Mouse (Mus musculus): ENCODE results near the gene H2-T24. TPM values are rescaled to one million over a fixed set of nuclear protein-coding genes. Genes with fewer than 3 reads are reported as not detected.

Gene H2-T24
- polyA plus RNA-seq, 1 experiment, result 56.0 TPM

DNA sequence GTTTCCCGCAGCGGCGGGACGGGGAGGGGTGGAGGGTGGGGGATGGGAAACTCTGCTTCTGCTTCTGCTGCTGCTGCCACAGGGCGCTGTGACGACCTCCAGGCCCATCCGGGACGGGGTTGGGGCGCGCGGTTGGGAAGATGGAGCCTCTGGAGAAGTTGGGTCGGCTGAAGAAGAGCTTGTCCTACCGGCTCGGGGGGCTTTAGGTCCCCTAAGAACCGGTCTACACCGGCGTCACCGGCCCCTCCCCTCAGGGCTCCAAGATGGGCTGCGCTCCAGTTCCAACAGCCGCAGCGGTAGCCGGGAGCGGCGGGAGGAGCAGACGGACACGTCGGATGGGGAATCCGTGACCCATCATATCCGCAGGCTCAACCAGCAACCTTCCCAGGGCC is 40.0 kb downstream of the H2-T24 start:
- no peak for TF ChIP-seq CTCF (IDR thresholded peaks at IDR 0.05; ENCODE audit: low read depth, low read length)
- no peak for TF ChIP-seq POLR2A (IDR thresholded peaks at IDR 0.05; ENCODE audit: borderline replicate concordance, low read depth, low read length)
- Histone ChIP-seq H3K4me1 (ENCODE audit: control insufficient read depth, insufficient read depth, low read length) (peaks cover 4% of the 10 kb centered on the region), H3K4me3 (ENCODE audit: insufficient read depth, low read length) (peak overlapping the region; percentile 67), H3K27ac (ENCODE audit: insufficient read depth, low read depth, low read length) (peak overlapping the region; percentile 67)

DNA sequence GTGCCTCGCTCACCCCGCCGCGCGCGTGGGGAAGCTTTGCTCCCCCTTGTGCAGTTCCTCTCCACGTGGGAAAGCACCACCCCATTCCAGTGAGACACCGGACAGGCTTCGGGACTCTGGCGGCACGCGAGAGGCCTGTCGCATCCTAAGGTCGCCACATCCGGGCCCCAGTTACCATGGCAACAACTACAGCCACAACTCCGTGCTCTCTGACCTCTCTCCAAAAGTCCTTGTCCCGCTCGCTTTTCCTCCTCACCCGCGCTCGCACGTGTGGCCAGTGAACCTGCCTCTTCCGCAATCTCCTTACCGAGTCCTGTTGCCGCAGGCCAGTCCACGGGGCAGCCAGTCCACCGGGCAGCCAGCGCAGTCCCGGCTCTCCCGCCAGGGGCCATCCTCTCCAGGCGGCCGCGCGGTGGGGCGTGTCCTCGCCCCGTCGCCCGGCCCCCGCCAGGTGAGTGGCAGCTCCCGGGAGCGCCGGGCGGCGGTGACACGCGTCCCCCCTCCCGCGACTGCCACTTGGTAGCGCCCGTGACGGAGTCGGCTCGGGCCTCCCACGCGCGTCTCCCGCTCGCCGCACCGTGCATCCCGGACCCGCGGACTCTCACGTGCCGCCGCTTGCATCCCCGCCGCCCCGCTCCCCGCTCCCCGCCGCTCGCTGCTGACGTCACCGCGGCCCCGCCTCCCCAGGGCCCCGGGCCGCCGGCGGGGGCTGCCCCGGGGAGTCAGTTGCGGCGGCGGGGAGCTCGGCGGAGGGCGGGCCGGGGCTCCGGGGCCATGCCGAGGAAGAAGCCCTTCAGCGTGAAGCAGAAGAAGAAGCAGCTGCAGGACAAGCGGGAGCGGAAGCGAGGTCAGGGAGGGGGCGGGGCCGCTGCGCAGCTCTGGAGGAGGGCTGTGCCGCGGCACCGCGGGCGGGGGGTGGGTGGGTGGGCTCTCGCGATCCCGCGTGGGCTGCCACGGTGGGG is 40.7 kb downstream of the H2-T24 start, which contains the start of the genes Gnl1 and Prr3:
Gene Gnl1 (plus strand): TSS at position 451 of the 962 bp plus-strand sequence.
Gene Prr3 (minus strand): TSS at position 836 of the 962 bp plus-strand sequence.
- Histone ChIP-seq H3K4me1 (ENCODE audit: control insufficient read depth, insufficient read depth, low read length) (peaks cover 4% of the 10 kb centered on the region), H3K27ac (ENCODE audit: insufficient read depth, low read depth, low read length) (peak within 1 kb of the TSS; percentile 81), H3K4me3 (ENCODE audit: insufficient read depth, low read length) (peak within 1 kb of the TSS; percentile 92)
- TF ChIP-seq CTCF (IDR thresholded peaks at IDR 0.05; ENCODE audit: low read depth, low read length) (no peak), POLR2A (IDR thresholded peaks at IDR 0.05; ENCODE audit: borderline replicate concordance, low read depth, low read length) (no peak)

DNA sequence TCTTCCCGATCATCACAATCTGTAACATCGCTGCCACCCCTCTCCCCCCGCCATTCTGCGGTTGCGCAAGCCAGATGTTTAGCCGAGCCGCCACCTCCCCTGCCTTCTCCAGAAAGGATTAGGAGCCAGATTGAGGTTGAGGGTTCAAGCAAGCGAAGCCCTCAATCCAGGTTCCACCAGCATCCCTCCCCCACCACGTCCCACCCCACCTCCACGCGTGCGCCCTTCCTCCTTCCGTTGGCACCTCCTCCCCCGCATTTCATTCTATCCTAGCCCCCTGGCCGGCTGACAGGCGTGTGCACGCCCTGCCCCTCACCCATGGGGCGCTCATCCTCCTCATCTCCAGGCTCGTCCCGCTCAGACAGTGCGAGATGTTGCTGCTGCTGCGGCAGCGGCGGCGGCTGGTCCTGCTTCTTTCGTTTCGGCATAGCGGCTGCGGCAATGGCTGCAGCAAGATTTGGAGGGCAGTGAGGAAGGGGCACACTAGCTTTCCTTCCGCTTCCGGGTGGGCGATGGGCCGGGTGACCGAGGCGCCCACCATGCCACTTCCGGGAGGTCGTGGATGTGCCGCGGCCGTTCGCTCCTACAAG is 41.5 kb downstream of the H2-T24 start:
- Histone ChIP-seq H3K27ac (ENCODE audit: insufficient read depth, low read depth, low read length) (peak overlapping the region; percentile 81), H3K4me1 (ENCODE audit: control insufficient read depth, insufficient read depth, low read length) (peaks cover 4% of the 10 kb centered on the region), H3K4me3 (ENCODE audit: insufficient read depth, low read length) (peak overlapping the region; percentile 92)
- TF ChIP-seq CTCF (IDR thresholded peaks at IDR 0.05; ENCODE audit: low read depth, low read length), result no peak
- TF ChIP-seq POLR2A (IDR thresholded peaks at IDR 0.05; ENCODE audit: borderline replicate concordance, low read depth, low read length), result no peak

DNA sequence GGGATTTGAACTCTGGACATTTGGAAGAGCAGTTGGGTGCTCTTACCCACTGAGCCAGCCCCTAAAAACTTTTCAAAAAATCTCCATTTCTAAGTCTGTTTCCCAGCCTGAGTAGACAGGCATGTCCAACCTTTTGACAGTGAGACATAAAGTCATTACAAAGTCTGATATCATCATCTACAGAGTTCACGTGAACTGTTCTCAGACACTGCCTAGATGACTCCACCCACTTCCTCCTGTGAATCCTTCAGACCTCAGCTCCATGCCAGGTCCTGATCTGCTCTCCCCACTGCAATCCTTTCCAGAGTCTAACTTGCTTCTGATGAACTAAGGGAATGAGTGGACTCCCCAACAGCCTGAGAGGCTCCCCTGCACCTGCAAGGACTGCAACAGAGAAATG is 48.2 kb downstream of the H2-T24 start:
- Histone ChIP-seq H3K4me3 (ENCODE audit: insufficient read depth, low read length) (no peak overlapping the region), H3K4me1 (ENCODE audit: control insufficient read depth, insufficient read depth, low read length) (peaks cover 15% of the 10 kb centered on the region), H3K27ac (ENCODE audit: insufficient read depth, low read depth, low read length) (no peak overlapping the region)
- no peak for TF ChIP-seq CTCF (IDR thresholded peaks at IDR 0.05; ENCODE audit: low read depth, low read length)
- TF ChIP-seq POLR2A (IDR thresholded peaks at IDR 0.05; ENCODE audit: borderline replicate concordance, low read depth, low read length), result no peak

DNA sequence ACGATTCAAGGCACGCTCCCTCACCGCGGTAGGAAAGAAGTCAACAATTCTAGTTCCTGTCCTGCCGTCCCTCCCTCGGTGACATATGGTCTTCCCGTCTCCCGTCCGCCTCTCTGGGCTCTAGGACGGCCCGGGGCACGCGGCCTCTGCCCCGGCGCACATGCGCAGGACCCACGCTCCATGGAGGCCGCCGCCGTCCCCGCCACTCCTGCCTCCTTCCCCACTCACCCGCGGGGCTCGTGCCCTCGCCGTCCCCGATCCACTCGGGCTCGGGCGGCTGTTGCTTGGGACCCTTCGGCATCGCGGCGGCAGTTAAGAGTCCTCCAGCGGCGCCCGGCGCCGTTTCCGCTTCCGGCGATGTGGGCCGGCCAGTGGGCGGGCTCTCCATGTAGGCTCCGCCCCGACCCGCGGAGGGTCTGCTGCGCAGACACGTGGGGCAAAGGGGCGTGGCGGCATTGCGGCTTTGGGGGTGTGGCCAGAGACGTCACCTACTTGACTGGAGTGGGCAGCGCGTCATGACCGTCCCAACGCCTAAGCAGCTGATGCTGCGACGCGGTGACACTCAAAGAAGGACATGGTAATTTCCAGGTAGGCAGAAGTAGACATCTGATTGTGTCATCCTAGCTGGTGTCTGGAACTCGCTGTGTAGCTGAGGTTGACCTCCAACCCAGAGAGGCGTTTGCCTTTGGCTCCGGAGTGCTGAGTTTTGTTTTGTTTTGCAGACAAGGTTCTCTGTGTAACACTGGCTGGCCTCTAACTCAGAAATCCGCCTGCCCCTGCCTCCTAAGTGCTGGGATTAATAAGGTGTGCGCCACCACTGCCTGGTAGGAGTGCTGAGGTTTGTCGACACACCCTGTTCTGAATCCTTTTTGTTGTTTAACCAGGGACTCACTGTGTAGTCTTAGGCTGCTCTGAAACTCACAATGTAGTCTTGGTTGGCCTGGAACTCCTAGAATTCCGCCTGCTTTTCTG is 50.7 kb downstream of the H2-T24 start, which contains the start of gene Abcf1:
Gene Abcf1 (minus strand): TSS at position 344 of the 972 bp plus-strand sequence.
- TF ChIP-seq CTCF (IDR thresholded peaks at IDR 0.05; ENCODE audit: low read depth, low read length), result no peak
- no peak for TF ChIP-seq POLR2A (IDR thresholded peaks at IDR 0.05; ENCODE audit: borderline replicate concordance, low read depth, low read length)
- peaks cover 15% of the 10 kb centered on the region for H3K4me1 ChIP-seq (ENCODE audit: control insufficient read depth, insufficient read depth, low read length)
- peak within 1 kb of the TSS; percentile 63 for H3K27ac ChIP-seq (ENCODE audit: insufficient read depth, low read depth, low read length)
- H3K4me3 ChIP-seq (ENCODE audit: insufficient read depth, low read length), result peak within 1 kb of the TSS; percentile 87

DNA sequence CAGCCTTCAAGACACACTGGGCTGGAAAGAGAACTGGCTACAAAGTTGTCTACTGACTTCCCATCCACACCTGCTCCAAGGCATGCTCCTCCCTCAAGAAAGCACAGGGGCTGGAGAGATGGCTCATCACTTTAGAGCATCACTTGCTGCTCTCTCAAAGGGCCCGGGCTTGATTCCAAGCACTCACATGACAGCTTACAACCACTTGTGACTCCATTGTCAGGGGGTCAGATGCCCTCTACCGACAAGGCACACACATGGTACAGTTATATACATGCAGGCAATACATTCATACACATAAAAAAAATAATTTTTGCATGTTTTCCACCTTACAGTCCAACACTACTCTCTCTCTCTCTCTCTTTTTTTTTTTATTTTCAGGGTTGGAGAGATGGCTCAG is 52.7 kb downstream of the H2-T24 start:
- H3K27ac ChIP-seq (ENCODE audit: insufficient read depth, low read depth, low read length), result no peak overlapping the region
- peaks cover 15% of the 10 kb centered on the region for H3K4me1 ChIP-seq (ENCODE audit: control insufficient read depth, insufficient read depth, low read length)
- H3K4me3 ChIP-seq (ENCODE audit: insufficient read depth, low read length), result no peak overlapping the region
- TF ChIP-seq CTCF (IDR thresholded peaks at IDR 0.05; ENCODE audit: low read depth, low read length), result no peak
- no peak for TF ChIP-seq POLR2A (IDR thresholded peaks at IDR 0.05; ENCODE audit: borderline replicate concordance, low read depth, low read length)

DNA sequence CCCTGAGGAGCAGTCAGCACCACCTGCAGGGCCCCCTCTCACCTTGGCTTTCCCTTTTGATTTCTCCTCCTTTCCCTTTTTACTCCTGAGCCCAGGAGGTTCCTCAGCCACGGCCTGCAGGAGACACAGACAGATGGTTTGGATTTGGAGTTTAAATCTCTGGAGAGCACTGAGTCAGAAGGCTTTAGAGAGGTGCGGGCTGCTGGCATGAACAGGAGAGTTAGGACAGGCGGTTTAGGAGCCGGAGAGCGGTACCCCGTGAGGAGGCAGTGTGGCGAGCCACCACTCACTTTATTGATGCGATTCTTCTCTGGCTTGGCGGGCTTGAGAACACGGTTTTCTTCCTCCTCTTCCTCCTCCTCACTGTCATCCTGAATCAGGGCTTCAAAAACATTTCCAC is 57.1 kb downstream of the H2-T24 start:
- no peak for TF ChIP-seq CTCF (IDR thresholded peaks at IDR 0.05; ENCODE audit: low read depth, low read length)
- no peak for TF ChIP-seq POLR2A (IDR thresholded peaks at IDR 0.05; ENCODE audit: borderline replicate concordance, low read depth, low read length)
- Histone ChIP-seq H3K4me3 (ENCODE audit: insufficient read depth, low read length) (no peak overlapping the region), H3K27ac (ENCODE audit: insufficient read depth, low read depth, low read length) (no peak overlapping the region), H3K4me1 (ENCODE audit: control insufficient read depth, insufficient read depth, low read length) (peaks cover 5% of the 10 kb centered on the region; the same call in 1 of the 2 replicates)

DNA sequence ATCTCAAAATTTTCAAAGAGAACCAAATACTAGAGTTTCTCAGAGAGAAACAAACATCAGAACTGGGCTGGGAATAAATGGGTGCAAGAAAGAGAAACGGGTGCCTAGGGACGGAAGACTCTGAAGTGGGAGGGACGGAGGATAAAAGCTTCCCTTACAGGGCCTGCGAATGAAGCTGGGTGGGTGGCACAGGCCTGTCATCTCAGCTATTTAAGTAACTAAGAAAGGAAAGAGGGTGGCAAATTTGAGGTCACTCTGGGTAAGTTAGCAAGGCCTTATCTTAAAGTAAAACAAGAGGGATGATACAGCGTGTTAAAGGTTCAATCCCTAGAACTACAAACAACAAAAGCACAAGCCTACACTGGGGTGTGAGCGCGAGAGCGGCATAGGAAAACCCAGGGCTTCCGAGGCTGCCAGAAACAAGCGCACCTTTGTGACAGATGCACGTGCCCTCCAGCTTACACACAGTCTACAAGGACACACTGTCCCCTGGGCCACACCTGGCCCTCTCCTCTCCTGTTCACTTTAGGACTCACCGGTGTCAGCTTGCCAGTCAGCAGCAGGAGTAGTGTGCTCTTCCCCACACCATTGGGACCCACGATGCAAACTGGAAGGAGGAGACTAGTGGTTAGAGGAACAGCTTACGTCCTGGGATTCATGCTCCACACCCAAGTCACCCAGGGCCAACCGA is 61.7 kb downstream of the H2-T24 start:
- H3K4me3 ChIP-seq (ENCODE audit: insufficient read depth, low read length), result no peak overlapping the region
- no peak overlapping the region for H3K27ac ChIP-seq (ENCODE audit: insufficient read depth, low read depth, low read length)
- H3K4me1 ChIP-seq (ENCODE audit: control insufficient read depth, insufficient read depth, low read length), result no peaks in the 10 kb centered on the region
- no peak for TF ChIP-seq CTCF (IDR thresholded peaks at IDR 0.05; ENCODE audit: low read depth, low read length)
- TF ChIP-seq POLR2A (IDR thresholded peaks at IDR 0.05; ENCODE audit: borderline replicate concordance, low read depth, low read length), result no peak

Other genes starting within 250 kb of the H2-T24 start
- gene Ier3, start 198.9 kb downstream of the H2-T24 start, polyA plus RNA-seq (2012; ENCODE audit: insufficient read depth, insufficient read length, missing spikeins), result 40.6 and 46.7 TPM in 2 replicates
- gene Flot1, start 197.3 kb downstream of the H2-T24 start, polyA plus RNA-seq (2012; ENCODE audit: insufficient read depth, insufficient read length, missing spikeins), result 52.7 and 69.3 TPM in 2 replicates
- gene Tubb5, start 182.3 kb downstream of the H2-T24 start, polyA plus RNA-seq (2012; ENCODE audit: insufficient read depth, insufficient read length, missing spikeins), result 481 and 519 TPM in 2 replicates
- 16.1 and 17.7 TPM in 2 replicates for gene Mdc1, start 179.0 kb downstream of the H2-T24 start, polyA plus RNA-seq (2012; ENCODE audit: insufficient read depth, insufficient read length, missing spikeins)
- gene Nrm, start 159.2 kb downstream of the H2-T24 start, polyA plus RNA-seq (2012; ENCODE audit: insufficient read depth, insufficient read length, missing spikeins), result 31.7 and 33.1 TPM in 2 replicates
- 202 and 205 TPM in 2 replicates for gene Ppp1r18, start 155.0 kb downstream of the H2-T24 start, polyA plus RNA-seq (2012; ENCODE audit: insufficient read depth, insufficient read length, missing spikeins)
- 57.5 and 77.6 TPM in 2 replicates for gene Dhx16, start 140.7 kb downstream of the H2-T24 start, polyA plus RNA-seq (2012; ENCODE audit: insufficient read depth, insufficient read length, missing spikeins)
- gene 2310061I04Rik, start 123.1 kb downstream of the H2-T24 start, polyA plus RNA-seq (2012; ENCODE audit: insufficient read depth, insufficient read length, missing spikeins), result 36.9 and 39.3 TPM in 2 replicates
- gene Atat1, start 110.5 kb downstream of the H2-T24 start, polyA plus RNA-seq (2012; ENCODE audit: insufficient read depth, insufficient read length, missing spikeins), result 22.7 and 23.8 TPM in 2 replicates
- 21.0 and 29.4 TPM in 2 replicates for gene Mrps18b, start 104.2 kb downstream of the H2-T24 start, polyA plus RNA-seq (2012; ENCODE audit: insufficient read depth, insufficient read length, missing spikeins)
- gene Ppp1r10, start 104.1 kb downstream of the H2-T24 start, polyA plus RNA-seq (2012; ENCODE audit: insufficient read depth, insufficient read length, missing spikeins), result 36.0 and 46.0 TPM in 2 replicates
- 96.1 and 104 TPM in 2 replicates for gene Abcf1, start 50.8 kb downstream of the H2-T24 start, polyA plus RNA-seq (2012; ENCODE audit: insufficient read depth, insufficient read length, missing spikeins)
- 27.7 and 28.1 TPM in 2 replicates for gene Gnl1, start 40.7 kb downstream of the H2-T24 start, polyA plus RNA-seq (2012; ENCODE audit: insufficient read depth, insufficient read length, missing spikeins)
- 15.6 and 19.5 TPM in 2 replicates for gene Prr3, start 40.3 kb downstream of the H2-T24 start, polyA plus RNA-seq (2012; ENCODE audit: insufficient read depth, insufficient read length, missing spikeins)
- gene H2-T23, start 12.3 kb upstream of the H2-T24 start, polyA plus RNA-seq (2012; ENCODE audit: insufficient read depth, insufficient read length, missing spikeins), result 351 and 364 TPM in 2 replicates
- gene H2-T22, start 22.2 kb upstream of the H2-T24 start, polyA plus RNA-seq (2012; ENCODE audit: insufficient read depth, insufficient read length, missing spikeins), result 89.0 and 112 TPM in 2 replicates
- gene Gm6034, start 22.4 kb upstream of the H2-T24 start, polyA plus RNA-seq (2012; ENCODE audit: insufficient read depth, insufficient read length, missing spikeins), result 0.72 TPM in 1 of 2 replicates, not detected in the other
- gene Gm11127, start 37.8 kb upstream of the H2-T24 start, polyA plus RNA-seq (2012; ENCODE audit: insufficient read depth, insufficient read length, missing spikeins), result not detected in 2 replicates
- 1.1 and 1.8 TPM in 2 replicates for gene Gm19684, start 101.1 kb upstream of the H2-T24 start, polyA plus RNA-seq (2012; ENCODE audit: insufficient read depth, insufficient read length, missing spikeins)
- gene Gm7030, start 108.9 kb upstream of the H2-T24 start, polyA plus RNA-seq (2012; ENCODE audit: insufficient read depth, insufficient read length, missing spikeins), result not detected in 2 replicates
- 3.6 TPM in 1 of 2 replicates, not detected in the other for gene Gm8909, start 148.0 kb upstream of the H2-T24 start, polyA plus RNA-seq (2012; ENCODE audit: insufficient read depth, insufficient read length, missing spikeins)
- gene H2-T3, start 169.7 kb upstream of the H2-T24 start, polyA plus RNA-seq (2012; ENCODE audit: insufficient read depth, insufficient read length, missing spikeins), result 0.60 TPM in 1 of 2 replicates, not detected in the other
- 69.5 and 84.4 TPM in 2 replicates for gene Rpp21, start 237.5 kb upstream of the H2-T24 start, polyA plus RNA-seq (2012; ENCODE audit: insufficient read depth, insufficient read length, missing spikeins)